Mouse (Mus musculus): ENCODE data around the gene Ccdc144b. TPM values are rescaled to one million over a fixed set of nuclear protein-coding genes. Genes with fewer than 3 reads are reported as not detected.

Ccdc144b gene
- polyA plus RNA-seq, 1 experiment from 2014 or later: not detected

- Histone ChIP-seq H3K27ac (ENCODE audit: low read length) (no peak overlapping the region), H3K9ac (ENCODE audit: low read depth, low read length) (no peak overlapping the region), H3K9me3 (ENCODE audit: control insufficient read depth, low read length) (no peaks in the 10 kb centered on the region), H3K36me3 (ENCODE audit: control insufficient read depth, insufficient read depth, low read length) (peaks cover 4% of the 10 kb centered on the region; the same call in 1 of the 2 replicates), H3K27me3 (replicated peaks; ENCODE audit: control insufficient read depth, insufficient read depth, low read length) (no peaks in the 10 kb centered on the region), H3K4me1 (ENCODE audit: control insufficient read depth, insufficient read depth, low read length) (no peaks in the 10 kb centered on the region), H3K4me2 (ENCODE audit: low read depth, low read length) (no peak overlapping the region), H3K4me3 (ENCODE audit: low read length) (no peak overlapping the region)
- ATAC-seq: no peak
- 86% methylated on average over 8 of the region's 8 CpGs for WGBS
Observed at GRCm38 (mm10) chr3:35967366-35967921, 85.9 kb downstream of the Ccdc144b start.

GRCm38 (mm10) chr3:35966493-35966892 is 86.9 kb downstream of the Ccdc144b start:
- WGBS: 87% methylated on average over 2 of the region's 2 CpGs
- Histone ChIP-seq H3K27me3 (replicated peaks; ENCODE audit: control insufficient read depth, insufficient read depth, low read length) (no peaks in the 10 kb centered on the region), H3K4me3 (ENCODE audit: low read length) (no peak overlapping the region), H3K27ac (ENCODE audit: low read length) (no peak overlapping the region), H3K9ac (ENCODE audit: low read depth, low read length) (no peak overlapping the region), H3K4me2 (ENCODE audit: low read depth, low read length) (no peak overlapping the region), H3K9me3 (ENCODE audit: control insufficient read depth, low read length) (no peaks in the 10 kb centered on the region), H3K36me3 (ENCODE audit: control insufficient read depth, insufficient read depth, low read length) (no peaks in the 10 kb centered on the region; the same call in 1 of the 2 replicates), H3K4me1 (ENCODE audit: control insufficient read depth, insufficient read depth, low read length) (no peaks in the 10 kb centered on the region)
- ATAC-seq: no peak

GRCm38 (mm10) chr3:35964928-35965327 is 88.4 kb downstream of the Ccdc144b start:
- ATAC-seq: no peak
- 81% methylated on average over 4 of the region's 4 CpGs for WGBS
- no peak overlapping the region for H3K4me3 ChIP-seq (ENCODE audit: low read length)
- no peaks in the 10 kb centered on the region for H3K27me3 ChIP-seq (replicated peaks; ENCODE audit: control insufficient read depth, insufficient read depth, low read length)
- H3K27ac ChIP-seq (ENCODE audit: low read length): no peak overlapping the region
- no peak overlapping the region for H3K4me2 ChIP-seq (ENCODE audit: low read depth, low read length)
- no peak overlapping the region for H3K9ac ChIP-seq (ENCODE audit: low read depth, low read length)
- no peaks in the 10 kb centered on the region; the same call in 1 of the 2 replicates for H3K36me3 ChIP-seq (ENCODE audit: control insufficient read depth, insufficient read depth, low read length)
- no peaks in the 10 kb centered on the region for H3K4me1 ChIP-seq (ENCODE audit: control insufficient read depth, insufficient read depth, low read length)
- no peaks in the 10 kb centered on the region for H3K9me3 ChIP-seq (ENCODE audit: control insufficient read depth, low read length)

DNA sequence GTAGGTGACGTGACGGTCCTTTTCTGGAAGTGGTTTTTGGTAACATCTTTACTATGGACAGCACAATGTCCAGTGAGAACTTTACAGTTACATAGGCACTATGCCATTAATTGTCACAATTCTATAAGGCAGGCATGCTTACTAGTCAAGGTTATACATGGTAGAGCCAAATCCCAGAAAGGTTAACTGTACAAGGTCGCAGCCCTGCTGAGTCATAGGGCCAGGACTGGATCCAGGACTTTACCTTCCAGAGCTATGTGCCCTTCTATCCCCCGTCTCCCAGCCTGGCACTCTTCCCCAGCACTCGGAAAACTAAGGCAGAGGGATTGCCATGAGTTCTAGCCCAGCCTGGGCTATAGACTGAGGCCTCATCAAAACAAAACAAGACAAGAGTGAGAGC is 89.4 kb downstream of the Ccdc144b start:
- no peak for ATAC-seq
- 91% methylated on average over 5 of the region's 5 CpGs for WGBS
- H3K36me3 ChIP-seq (ENCODE audit: control insufficient read depth, insufficient read depth, low read length): no peaks in the 10 kb centered on the region; the same call in 1 of the 2 replicates

GRCm38 (mm10) chr3:35963401-35963800 is 89.9 kb downstream of the Ccdc144b start:
- H3K36me3 ChIP-seq (ENCODE audit: control insufficient read depth, insufficient read depth, low read length): no peaks in the 10 kb centered on the region; the same call in 1 of the 2 replicates
- ATAC-seq: no peak
- no peaks in the 10 kb centered on the region for H3K27me3 ChIP-seq (replicated peaks; ENCODE audit: control insufficient read depth, insufficient read depth, low read length)
- no peaks in the 10 kb centered on the region for H3K4me1 ChIP-seq (ENCODE audit: control insufficient read depth, insufficient read depth, low read length)
- H3K27ac ChIP-seq (ENCODE audit: low read length): no peak overlapping the region
- no peak overlapping the region for H3K9ac ChIP-seq (ENCODE audit: low read depth, low read length)
- 91% methylated on average over 4 of the region's 4 CpGs for WGBS
- no peak overlapping the region for H3K4me2 ChIP-seq (ENCODE audit: low read depth, low read length)
- H3K9me3 ChIP-seq (ENCODE audit: control insufficient read depth, low read length): no peaks in the 10 kb centered on the region
- H3K4me3 ChIP-seq (ENCODE audit: low read length): no peak overlapping the region

More for the DNA sequence above, 89.4 kb downstream of the Ccdc144b start:
- Histone ChIP-seq H3K27ac (ENCODE audit: low read length) (no peak overlapping the region), H3K4me2 (ENCODE audit: low read depth, low read length) (no peak overlapping the region), H3K9ac (ENCODE audit: low read depth, low read length) (no peak overlapping the region), H3K4me1 (ENCODE audit: control insufficient read depth, insufficient read depth, low read length) (no peaks in the 10 kb centered on the region), H3K4me3 (ENCODE audit: low read length) (no peak overlapping the region), H3K27me3 (replicated peaks; ENCODE audit: control insufficient read depth, insufficient read depth, low read length) (no peaks in the 10 kb centered on the region), H3K9me3 (ENCODE audit: control insufficient read depth, low read length) (no peaks in the 10 kb centered on the region)

DNA sequence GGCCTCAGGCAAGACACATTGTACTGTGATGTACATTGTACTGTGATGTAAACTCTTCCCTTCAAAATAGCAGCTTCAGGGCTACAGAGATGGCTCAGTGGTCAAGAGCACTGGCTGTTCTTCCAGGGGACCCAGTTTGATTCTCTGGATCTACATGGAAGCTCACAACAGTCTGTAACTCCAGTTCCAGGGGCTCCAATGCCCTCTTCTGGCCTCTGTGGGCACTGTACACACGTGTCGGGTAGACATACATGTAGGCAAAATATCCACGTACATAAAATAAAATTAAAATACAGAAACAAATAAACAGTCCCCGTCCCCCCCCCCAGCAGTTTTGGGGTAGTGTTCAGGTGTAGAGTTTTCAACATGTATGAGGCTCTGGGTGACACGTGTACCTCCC is 90.4 kb downstream of the Ccdc144b start:
- H3K9ac ChIP-seq (ENCODE audit: low read depth, low read length): no peak overlapping the region
- H3K9me3 ChIP-seq (ENCODE audit: control insufficient read depth, low read length): no peaks in the 10 kb centered on the region
- no peaks in the 10 kb centered on the region; the same call in 1 of the 2 replicates for H3K36me3 ChIP-seq (ENCODE audit: control insufficient read depth, insufficient read depth, low read length)
- 93% methylated on average over 5 of the region's 5 CpGs for WGBS
- H3K4me3 ChIP-seq (ENCODE audit: low read length): no peak overlapping the region
- no peak overlapping the region for H3K27ac ChIP-seq (ENCODE audit: low read length)
- H3K27me3 ChIP-seq (replicated peaks; ENCODE audit: control insufficient read depth, insufficient read depth, low read length): no peaks in the 10 kb centered on the region
- ATAC-seq: no peak
- H3K4me1 ChIP-seq (ENCODE audit: control insufficient read depth, insufficient read depth, low read length): no peaks in the 10 kb centered on the region
- H3K4me2 ChIP-seq (ENCODE audit: low read depth, low read length): no peak overlapping the region

Other genes with a start within 250 kb of the Ccdc144b start
- gene Dcun1d1, start 116.1 kb downstream of the Ccdc144b start, polyA plus RNA-seq (2015; fragmentation: Nextera tagmentation; extraction: Ambion mirVana): 89.9 and 91.3 TPM in 2 replicates
- 42.5 and 45.2 TPM in 2 replicates for gene Mccc1, start 52.9 kb downstream of the Ccdc144b start, polyA plus RNA-seq (2015; fragmentation: Nextera tagmentation; extraction: Ambion mirVana)
- gene Acad9, start 12.4 kb upstream of the Ccdc144b start, polyA plus RNA-seq (2015; fragmentation: Nextera tagmentation; extraction: Ambion mirVana): 79.8 and 80.3 TPM in 2 replicates
- gene D3Ertd254e, start 97.5 kb upstream of the Ccdc144b start, polyA plus RNA-seq (2015; fragmentation: Nextera tagmentation; extraction: Ambion mirVana): 3.9 and 4.2 TPM in 2 replicates
- not detected in 2 replicates for gene Qrfpr, start 168.8 kb upstream of the Ccdc144b start, polyA plus RNA-seq (2015; fragmentation: Nextera tagmentation; extraction: Ambion mirVana)